Mouse (Mus musculus) liver, postnatal 0 days (tissue): ENCODE data around the gene Dnm1.

ENCODE experiments used
- CTCF ChIP-seq: sonication (generic); IDR thresholded peaks from 2 replicates; pipeline ENCODE4 v1.5.1; 2016; ENCODE audit warnings: antibody characterized with exemption, low read depth
- EP300 ChIP-seq: IDR thresholded peaks from 2 replicates; pipeline ENCODE4 v1.6.1; 2016; ENCODE audit warnings: antibody characterized with exemption, low read depth, mild to moderate bottlenecking

- no peak for TF ChIP-seq CTCF
- TF ChIP-seq EP300, result no peak
These were observed 2.6 kb downstream of the Dnm1 start for GRCm38 (mm10) chr2:32350471-32351051.
